Mouse (Mus musculus) B cell, adult 2 months (primary cell): ENCODE data around the gene Hcfc2.
A peak's percentile ranks its signal among the peaks of the same experiment; 100 is the strongest.

ENCODE experiments used
- DNase-seq, 2 experiments: peaks; one replicate each; pipeline ENCODE4 v3.0.0; 2022

Hcfc2 gene

DNA sequence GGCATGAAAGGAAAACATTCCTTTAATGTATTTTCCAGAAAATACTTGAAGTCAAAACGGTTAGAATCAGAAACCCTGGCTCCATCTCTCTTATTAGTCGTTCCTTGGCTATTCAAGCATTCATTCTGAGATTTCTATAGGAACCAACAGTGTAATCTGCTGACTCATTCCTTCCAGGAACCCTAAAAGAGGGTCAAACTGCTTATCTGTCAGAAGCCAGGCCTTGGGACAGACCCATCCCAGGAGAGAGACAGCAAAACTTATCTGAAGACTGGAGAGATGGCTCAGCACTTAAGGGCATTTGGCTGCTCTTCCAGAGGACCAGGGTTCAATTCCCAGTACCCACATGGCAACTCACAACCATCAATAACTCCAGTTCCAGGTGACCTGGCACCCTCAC lies 81.1 kb downstream of the Hcfc2 start:
- DNase-seq = no peak

DNA sequence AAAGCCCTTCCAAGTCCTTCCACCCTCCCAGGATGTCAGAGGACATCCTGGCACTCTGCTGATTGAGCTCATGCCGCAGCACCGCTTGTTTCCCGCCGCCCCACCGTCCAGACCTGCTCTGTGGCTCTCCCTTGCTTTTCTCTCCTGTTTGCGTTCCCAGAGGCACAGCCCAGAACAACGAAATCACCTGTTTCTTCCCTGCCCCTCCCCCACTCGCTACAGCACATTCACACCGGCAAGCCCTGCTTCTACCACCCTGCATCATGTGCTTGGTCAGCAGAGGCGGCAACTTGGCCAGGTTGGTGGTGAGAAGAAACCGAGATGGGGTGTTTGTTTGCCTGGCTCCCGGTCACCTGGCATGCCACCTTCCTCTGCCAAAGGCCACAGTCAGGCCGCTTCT lies 81.9 kb downstream of the Hcfc2 start:
- no peak for DNase-seq

DNA sequence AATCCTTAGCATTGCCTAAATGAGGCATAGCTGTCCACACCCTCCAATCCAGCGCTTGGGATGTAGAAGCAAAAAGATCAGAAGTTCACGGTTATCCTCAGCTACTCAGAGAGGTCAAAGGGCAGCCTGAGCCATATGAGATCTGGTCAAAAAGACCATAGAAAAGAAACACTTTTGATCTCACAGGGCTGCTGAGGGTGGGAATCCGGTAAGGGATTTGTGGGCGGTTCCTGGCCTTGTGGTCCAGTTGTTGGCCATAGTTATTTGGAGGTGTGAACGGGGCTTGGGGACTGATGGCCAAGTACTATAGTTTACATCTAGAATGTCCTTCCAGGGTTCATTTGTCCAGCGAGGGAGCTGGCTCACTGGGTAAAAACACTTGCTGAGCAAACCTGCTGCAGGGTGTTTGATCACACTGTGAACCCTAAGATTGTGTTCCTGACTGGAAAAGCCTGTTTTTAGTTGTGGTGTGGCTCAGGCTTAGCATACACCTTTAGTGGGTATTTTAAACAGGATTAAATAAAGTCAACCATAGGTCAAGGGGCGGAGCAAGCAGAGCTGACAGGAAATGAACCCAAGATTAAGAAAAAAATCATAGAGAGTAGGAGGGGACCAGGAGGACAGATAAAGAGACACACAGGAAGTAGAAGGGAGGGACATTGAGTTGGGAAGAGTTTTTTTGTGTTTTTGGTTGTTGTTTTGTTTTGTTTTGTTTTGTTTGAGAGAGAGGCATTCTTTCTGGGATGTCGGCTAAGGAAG lies 83.0 kb downstream of the Hcfc2 start:
- DNase-seq = no peak

DNA sequence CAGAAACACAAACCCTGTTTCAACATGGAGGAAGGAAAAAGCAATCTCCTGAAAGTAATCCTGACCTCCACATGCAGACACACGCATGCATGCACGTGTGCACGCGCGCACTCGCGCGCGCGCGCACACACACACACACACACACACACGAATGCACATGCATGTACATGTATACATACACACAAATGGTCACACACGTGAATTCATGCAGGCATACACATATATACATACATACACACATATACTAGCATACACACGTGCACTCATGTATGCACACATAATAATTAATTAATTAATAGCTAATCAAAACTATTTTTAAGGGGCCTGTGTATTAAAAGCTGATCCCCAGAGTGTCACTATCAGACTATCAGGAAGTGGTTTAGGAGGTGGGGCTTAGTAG lies 83.9 kb downstream of the Hcfc2 start:
- no peak for DNase-seq

DNA sequence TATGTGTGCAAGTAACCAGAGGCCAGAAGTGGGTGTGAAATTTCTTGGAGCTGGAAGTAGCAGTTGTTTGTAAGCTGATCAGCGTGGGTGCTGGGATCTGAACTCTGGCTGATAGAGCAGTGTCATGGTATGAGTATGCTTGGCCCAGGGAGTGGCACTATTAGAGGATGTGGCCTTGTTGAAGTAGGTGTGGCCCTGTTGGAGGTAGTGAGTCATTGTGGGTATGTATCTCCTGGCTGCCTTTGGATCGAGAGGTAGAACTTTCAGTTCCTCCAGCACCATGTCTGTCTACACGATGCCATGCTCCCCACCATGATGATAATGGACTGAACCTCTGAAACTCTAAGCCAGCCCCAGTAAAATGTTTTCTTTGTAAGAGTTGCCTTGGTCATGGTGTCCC lies 84.4 kb downstream of the Hcfc2 start:
- DNase-seq = peak; percentile 39 to 51

DNA sequence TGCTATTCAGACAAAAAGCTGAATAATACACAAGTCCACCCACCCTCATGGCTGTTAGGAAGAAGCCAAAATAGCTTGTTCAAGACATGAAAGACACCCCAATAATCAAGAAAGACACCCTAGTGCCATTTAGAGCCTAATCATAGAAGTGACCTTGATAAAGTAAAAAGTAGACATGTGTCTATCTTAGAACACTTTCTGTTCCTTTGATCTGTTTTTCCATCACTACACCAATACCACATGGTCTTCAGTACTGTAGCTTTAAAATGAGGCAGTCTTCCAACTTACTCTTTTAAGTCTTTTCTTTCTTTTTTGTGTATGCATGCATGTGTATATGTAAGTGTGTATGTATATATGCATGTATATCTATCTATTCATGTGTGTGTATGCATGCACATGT lies 84.9 kb downstream of the Hcfc2 start:
- no peak for DNase-seq

DNA sequence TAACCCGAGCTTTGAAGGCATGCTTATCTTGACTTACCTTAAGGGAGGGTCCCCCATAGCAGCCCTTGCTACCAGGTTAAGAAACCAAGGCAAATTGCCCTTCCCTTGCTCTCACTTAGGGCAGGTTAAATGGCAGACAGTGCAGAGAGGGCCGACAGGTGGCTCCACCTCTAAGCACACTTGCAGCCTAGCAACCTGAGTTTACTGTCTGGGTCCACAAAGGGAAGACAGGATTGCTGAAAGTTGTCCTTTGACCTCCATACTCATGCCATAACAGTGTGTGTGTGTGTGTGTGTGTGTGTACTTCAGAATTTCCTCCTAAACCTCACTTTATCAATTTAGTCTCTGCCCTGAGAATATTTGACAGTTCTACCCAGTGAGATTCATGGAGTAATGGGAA lies 86.5 kb downstream of the Hcfc2 start:
- DNase-seq = no peak

DNA sequence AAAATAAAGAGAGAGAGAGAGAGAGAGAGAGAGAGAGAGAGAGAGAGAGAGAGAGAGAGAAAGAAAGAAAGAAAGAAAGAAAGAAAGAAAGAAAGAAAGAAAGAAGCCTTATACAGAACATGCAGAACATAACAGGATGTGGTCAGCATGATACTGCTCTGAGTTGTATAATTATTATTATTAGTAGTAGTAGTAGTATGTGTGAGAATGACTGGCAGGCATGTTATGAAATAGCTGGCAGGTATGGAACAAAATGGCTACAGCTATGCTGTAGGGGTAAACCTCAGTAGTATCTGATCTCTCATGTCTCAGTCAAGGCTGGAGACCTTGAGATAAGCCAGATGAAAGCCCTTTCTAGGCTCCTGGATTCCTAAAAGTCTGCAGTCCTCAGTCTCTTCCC lies 93.2 kb downstream of the Hcfc2 start:
- no peak for DNase-seq

DNA sequence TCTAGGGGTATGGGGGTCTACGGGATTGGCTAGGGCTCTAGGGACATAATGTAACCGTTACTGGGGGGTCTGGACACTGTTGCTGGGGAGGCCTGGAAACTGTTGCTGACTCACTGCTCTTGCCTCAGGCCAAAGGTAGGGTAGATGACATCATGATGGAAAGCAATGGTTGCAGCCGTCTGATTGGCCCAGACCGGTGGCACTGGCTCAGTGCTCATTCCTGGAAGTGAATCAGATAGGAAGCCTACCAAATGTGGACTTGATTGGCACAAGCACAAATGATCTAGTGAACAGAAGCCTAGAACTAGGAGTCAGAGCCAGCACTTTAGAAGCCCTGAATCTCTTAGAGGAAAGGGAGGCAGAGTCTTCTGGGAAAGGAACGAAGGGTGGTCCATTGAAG lies 94.5 kb downstream of the Hcfc2 start:
- DNase-seq = no peak

DNA sequence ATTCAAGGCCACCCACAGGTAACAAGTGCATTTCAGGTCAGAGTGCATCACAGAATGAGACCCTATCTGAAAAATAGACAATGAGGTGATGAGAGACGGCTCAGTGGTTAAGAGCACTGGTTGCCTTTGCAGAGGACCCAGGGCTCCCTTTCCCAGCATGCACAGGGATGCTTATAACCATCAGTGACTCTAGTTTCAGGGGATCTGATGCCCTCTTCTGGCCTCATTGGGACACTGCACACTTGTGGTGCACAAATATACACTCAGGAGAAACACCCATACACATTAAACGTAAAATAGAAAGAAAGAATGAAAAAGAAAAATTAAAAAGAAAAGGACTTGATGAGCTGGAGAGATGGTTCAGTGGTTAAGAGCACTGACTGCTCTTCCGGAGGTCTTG lies 95.8 kb downstream of the Hcfc2 start:
- no peak for DNase-seq
